Mouse (Mus musculus) myocyte (in vitro differentiated cells): ENCODE results near the gene Rnf43.

Experiments used
- CEBPB ChIP-seq: IDR thresholded peaks from 2 replicates; pipeline ENCODE4 v1.6.1; 2011; ENCODE audit warnings: mild to moderate bottlenecking, moderate library complexity; ENCODE audit not compliant: poor library complexity, insufficient read depth, severe bottlenecking
- MAX ChIP-seq: IDR thresholded peaks from one replicate; pipeline ENCODE4 v1.6.1; 2011; ENCODE audit warnings: low read depth, mild to moderate bottlenecking, control low read depth
- POLR2A ChIP-seq: IDR thresholded peaks from one replicate; pipeline ENCODE4 v1.6.1; 2011; ENCODE audit warnings: low read depth, mild to moderate bottlenecking, control low read depth, moderate library complexity; ENCODE audit not compliant: insufficient read length
- SRF ChIP-seq: IDR thresholded peaks from one replicate; pipeline ENCODE4 v1.6.1; 2011; ENCODE audit warnings: low read depth; ENCODE audit not compliant: control insufficient read depth, insufficient read length
- TCF12 ChIP-seq: IDR thresholded peaks from one replicate; pipeline ENCODE4 v1.6.1; 2011; ENCODE audit warnings: mild to moderate bottlenecking, control low read depth; ENCODE audit not compliant: poor library complexity, insufficient read depth, severe bottlenecking
- USF1 ChIP-seq: IDR thresholded peaks from one replicate; pipeline ENCODE4 v1.6.1; 2011; ENCODE audit warnings: low read depth, mild to moderate bottlenecking, control low read depth, moderate library complexity

DNA sequence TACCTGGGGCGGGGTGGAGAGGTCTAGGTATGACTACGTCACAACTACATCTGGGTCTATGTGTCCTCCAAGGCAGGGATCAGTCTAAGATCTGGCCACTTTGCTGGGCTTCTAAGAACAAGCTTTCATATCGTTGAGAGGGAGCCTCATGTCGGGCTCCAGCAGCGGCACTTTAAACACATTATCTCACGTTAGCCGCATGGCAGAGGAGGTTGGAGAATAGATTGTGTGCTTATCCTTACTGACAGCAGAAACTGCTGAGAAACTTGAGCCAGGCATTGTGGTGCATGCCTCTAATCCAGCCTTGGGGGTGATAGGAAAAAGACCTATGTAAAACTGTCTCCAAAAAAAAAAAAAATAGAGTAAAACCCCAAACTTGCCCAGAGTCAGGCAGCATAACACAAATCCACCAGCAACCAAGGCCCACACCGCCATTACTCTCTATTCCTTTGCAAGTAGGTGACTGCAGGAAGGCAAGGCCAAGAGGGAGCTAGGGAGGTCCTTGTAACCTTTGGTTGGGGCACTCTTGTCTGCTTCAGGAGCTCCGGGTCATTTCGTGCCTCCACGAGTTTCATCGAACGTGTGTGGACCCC is 67.2 kb downstream of the Rnf43 start:
- TF ChIP-seq POLR2A, result no peak
- TF ChIP-seq TCF12, result no peak
- no peak for TF ChIP-seq CEBPB
- no peak for TF ChIP-seq USF1
- no peak for TF ChIP-seq MAX
- no peak for TF ChIP-seq SRF
